Mouse (Mus musculus) mesoderm, embryonic 11.5 days (tissue): ENCODE measurements around the gene Amhr2.

Experiments
- DNase-seq: peaks from one replicate; pipeline ENCODE4 v3.0.0-alpha.2; 2012; ENCODE audit warnings: low read depth, low spot score

The Amhr2 gene

GRCm38 (mm10) chr15:102470605-102471294, 25.6 kb downstream of the Amhr2 start:
- DNase-seq: peak; percentile 83

- DNase-seq: no peak
Measured at GRCm38 (mm10) chr15:102471295-102471645, 26.1 kb downstream of the Amhr2 start.

GRCm38 (mm10) chr15:102471727-102472126, 26.6 kb downstream of the Amhr2 start:
- no peak for DNase-seq

DNA sequence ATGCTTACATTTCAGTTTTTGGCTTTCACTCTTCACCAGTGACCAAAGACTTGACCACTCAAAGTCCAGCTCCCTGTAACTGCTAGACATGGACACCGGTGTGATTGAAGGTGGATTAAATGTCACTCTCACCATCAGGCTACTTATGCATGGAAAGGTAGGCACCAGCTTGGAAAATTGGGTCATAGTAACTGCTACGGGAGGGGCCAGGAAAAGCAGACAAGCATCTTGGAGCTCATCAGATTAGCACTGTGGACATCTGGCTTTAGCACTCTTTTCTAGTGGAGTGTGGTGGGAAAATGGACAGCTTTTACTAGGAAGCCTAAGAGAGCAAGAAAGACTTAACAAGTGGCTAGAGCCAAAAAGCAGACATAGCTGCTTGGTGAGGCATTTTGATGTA, 28.1 kb downstream of the Amhr2 start:
- no peak for DNase-seq

DNA sequence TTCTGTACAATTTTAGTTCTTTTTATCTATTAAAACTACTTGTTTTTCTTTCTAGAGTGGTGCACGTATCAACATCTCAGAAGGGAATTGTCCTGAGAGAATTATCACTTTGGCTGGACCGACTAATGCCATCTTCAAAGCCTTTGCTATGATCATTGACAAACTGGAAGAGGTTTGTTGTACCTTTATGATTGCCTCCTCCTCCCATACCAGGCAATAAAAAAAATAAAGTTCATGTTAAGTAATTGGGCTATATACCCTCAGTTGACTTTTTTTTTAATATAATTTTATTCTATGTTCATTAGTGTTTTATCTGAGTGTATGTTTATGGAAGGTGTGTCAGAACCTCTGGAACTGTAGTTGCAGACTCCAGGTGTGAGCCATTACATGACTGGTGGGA, 29.4 kb downstream of the Amhr2 start:
- DNase-seq: no peak

DNA sequence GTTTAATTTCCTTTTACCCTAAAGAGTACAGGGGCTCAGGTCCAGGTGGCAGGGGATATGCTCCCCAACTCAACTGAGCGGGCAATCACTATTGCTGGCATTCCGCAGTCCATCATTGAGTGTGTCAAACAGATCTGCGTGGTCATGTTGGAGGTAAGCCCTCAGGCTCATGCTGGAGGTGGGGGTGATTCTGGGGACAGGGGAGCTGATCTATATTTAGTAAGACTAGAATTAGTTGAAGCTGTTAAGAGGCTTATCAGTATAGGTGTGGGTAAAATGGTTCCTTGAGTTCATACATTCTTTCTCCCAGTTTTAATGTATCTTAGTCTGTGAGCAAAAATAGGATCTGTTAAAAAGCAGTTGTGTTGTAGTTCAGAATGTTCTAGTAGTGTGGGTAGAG, 38.0 kb downstream of the Amhr2 start:
- no peak for DNase-seq

DNA sequence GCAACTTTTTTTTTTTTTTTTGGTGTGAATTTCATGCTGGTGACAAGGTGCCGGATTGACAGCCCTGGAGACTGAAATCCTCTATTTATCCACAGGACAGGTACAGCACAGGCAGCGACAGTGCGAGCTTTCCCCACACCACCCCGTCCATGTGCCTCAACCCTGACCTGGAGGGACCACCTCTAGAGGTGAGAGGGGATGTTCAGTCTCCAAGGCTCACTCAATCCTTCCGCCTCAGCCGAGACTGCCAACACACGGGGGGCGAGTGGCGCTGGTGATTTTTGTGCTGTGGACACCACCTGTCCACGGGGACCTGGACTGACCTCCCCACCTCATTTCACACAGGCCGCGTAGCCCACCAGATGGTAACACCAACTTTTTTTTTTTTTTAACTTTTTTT, 40.7 kb downstream of the Amhr2 start:
- DNase-seq: no peak

DNA sequence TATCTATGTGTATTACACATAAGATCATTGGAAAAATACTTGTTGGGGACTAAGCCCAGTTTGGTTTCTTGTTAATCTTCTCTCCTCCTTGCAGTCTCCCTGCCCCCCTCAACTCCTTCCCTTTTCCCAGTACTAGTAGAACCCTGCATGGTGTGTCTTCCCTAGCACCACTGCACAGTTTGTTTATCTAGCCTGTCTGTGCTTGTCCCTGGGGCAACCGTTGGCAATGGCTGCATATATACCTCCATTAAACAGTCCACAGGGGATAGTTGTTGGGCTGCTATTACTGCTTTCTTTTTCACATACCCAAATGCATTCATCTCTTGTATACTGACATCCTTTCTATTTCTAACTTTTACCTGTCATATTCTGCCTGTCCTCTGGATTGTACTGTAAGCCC, 42.5 kb downstream of the Amhr2 start:
- no peak for DNase-seq

- no peak for DNase-seq
Measured at GRCm38 (mm10) chr15:102498322-102498721, 53.2 kb downstream of the Amhr2 start.

DNA sequence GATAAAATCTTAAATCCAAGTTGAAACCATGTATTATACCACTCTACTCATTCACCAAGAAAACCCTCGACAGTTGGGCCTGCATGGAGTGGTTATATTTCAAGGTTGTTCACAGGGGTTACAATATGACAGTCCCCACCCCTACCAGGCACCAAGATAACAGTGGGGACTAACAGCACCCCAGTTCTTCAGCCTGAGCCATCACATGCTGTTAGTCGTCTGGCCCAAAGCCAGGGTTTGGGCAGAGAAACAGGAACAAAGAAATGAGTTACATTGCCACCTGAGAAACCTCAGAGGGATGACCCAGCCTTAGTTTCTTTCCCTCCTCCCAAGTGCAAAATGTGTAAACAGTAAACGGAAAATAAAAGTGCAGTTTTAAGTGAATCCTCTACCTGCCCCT, 54.2 kb downstream of the Amhr2 start:
- DNase-seq: no peak

DNA sequence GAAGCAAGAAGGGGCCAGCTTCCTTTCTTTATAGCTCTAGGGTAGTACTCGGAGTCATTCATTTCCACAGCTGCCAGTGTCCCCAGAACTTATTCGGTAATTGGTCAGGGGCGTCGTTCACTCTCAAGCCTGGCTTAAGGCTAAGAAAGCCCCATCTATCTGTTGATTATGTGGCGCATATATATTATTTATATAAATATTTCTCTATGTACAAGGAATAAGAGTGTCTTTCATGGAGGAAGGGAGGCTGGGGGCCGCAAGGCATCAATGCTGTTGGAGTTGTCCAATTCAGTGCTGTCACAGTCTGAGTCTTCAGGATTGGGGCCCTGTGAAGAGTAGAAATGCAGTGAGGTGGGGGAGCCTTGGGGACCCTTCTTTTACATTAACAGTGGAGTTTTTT, 54.7 kb downstream of the Amhr2 start:
- no peak for DNase-seq

- no peak for DNase-seq
Measured at GRCm38 (mm10) chr15:102500479-102500878, 55.3 kb downstream of the Amhr2 start.

GRCm38 (mm10) chr15:102501084-102501814, 56.1 kb downstream of the Amhr2 start:
- no peak for DNase-seq

GRCm38 (mm10) chr15:102502254-102502840, 57.2 kb downstream of the Amhr2 start:
- DNase-seq: no peak

GRCm38 (mm10) chr15:102503447-102503846, 58.3 kb downstream of the Amhr2 start, which contains the start of gene Gm10337:
TSS of gene Gm10337 (plus strand) at chr15:102503722.
- DNase-seq: no peak
